Mouse (Mus musculus) kidney, postnatal 10 days (tissue): ENCODE results near the gene Rbm24.

Experiments used
- DNase-seq: peaks from one replicate; pipeline ENCODE4 v3.0.0; 2021; ENCODE audit warnings: mixed read lengths

Gene Rbm24

DNA sequence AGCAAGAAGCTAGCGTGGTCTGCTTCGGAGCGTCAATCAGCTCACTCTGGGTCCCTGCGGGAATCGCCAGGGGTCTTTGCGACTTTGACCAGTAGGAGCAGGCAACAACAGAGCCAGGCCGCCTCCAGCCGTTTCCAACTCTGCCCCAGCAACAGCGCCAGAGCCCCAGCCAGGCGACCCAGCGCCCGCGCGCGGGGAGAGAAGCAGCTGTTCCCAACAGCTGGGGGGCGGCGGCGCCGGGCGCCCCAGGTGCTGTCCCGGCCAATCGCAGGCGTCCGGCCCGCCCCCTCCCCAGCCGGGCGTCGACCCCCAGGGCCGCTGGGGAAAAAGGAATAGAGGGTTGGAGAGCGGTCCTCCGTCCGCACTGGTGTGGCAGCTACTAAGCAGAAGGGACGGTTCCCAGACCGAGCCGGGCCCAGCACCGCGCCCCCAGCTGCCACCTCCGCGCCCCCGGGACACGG lies at the start of gene Rbm24:
TSS of gene Rbm24 (plus strand) at position 294 of the 461 bp plus-strand sequence.
- DNase-seq: peak; percentile 60

DNA sequence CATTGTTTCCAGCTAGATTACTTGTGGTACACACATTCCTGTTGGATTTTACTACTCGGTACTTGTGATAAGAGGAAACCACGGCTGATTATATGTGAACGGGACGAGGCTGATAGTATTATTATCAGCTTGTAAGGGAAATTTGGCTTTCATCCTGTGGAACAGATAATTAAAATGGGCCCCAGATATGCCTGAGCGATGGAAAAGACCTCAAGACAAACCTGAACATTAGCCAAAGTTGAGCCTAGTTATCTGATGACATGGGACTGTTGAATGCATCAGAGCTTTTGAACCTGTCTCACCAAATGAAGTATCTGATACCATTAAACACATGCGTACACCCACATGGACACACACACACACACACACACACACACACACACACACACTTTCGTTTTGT lies 45.4 kb upstream of the Rbm24 start:
- no peak for DNase-seq

DNA sequence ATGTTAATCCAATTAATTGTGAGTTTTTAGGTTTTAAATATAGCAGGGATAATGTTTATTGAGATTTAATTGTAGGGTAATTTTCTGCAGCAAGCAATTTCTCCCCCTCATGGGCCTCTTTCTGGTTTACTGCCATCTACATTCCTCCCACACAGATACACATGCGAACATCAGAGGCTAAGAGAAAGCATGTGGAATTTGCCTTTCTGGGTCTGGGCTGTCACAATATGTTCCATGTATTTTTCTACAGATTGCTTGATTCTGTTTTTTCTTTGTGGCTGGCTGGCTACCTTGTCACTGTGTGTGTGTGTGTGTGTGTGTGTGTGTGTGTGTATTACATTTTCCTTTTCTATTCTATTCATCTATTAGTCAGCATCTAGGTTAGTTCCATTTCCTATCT lies 42.9 kb upstream of the Rbm24 start:
- no peak for DNase-seq

DNA sequence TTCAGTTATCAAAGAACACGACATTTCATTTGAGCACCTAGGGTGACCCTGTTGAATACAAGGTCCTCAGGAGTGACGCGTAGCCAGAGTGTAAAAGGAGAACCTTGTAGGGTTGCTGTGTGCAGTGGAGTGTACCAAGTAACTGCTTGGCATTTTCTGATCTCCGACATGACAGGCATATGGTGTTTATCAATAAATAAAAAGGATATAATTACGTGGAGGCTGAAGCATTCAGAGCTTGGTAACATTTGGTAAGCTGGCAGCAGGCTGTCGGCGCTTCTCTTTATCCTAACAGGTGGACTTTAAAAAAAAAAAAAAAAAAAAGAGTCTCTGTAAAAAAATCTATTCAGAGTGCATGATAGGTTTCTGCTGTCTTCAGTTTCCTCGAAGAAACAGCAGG lies 30.8 kb upstream of the Rbm24 start:
- DNase-seq: no peak

DNA sequence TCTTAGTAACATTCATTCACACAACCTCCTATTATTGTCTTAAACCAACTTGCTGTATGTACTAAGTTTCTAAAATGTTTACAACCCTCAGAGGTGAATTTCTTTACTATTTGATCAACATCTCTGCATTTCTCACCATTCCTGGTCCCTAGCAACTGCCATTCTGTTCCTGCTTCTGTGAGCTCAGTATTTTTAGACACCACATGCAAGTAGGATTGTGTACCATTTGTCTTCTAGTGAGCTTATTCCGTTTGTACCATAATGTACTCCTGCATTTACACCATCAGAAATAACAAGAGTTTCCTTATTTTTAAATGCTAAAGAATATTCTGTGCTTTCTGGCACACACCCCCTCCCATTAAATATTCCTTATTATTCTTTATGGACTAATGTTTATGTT lies 26.6 kb upstream of the Rbm24 start:
- DNase-seq: no peak

DNA sequence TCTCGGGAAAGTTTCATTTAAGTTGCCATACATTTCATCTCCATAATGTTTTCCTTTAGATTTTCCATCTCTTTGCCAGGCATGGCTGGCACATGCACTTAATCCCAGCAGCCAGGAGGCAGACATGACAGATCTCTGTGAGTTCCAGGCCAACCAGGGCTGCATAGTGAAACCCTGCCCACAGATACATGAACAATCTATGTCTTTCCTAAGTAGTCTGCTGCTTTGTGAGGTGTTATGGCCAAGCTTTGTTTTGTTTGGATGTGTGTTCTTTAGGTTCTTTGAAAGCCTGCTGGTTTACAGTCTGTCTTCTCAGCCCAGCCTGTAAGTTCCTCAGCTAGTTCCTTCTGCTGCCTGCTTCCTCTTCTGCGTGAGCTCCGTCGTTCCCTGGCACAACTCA lies 25.3 kb upstream of the Rbm24 start:
- no peak for DNase-seq

DNA sequence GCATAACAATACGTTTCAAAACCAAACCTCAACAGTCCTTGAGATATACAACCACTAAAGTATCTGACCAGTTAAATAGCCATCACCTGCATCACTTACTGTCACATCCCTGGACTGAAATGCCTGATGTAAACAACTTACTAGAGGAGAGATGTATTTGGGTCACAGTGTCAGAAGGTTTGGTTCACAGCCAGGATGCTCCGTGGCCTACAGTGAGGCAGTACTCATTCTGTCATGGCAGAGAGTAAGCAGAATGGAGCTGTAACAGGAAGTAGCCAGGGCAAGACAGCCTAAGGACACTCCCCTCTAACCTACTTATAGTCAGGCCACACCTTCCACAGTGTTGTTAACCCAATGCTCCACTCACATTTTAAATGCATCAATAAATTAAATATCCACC lies 24.3 kb upstream of the Rbm24 start:
- DNase-seq: no peak

DNA sequence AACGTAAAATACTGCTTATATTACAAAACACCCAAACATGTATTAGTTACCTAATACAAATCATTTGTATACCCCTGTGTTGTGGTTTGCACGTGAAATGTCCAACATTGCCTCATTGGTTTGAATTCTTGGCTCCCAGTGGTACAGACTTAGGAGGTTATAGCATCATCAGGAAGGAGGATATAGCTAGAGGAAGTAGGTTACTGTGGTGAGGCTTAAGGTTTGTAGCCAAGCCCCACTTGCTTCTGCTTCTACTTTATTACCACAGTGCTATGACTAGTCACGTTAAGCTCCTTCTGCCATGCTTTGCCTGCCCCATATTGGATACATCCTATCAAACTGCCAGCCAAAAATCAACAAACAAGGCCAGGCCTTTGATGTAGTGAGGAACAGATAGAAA lies 21.0 kb upstream of the Rbm24 start:
- no peak for DNase-seq

DNA sequence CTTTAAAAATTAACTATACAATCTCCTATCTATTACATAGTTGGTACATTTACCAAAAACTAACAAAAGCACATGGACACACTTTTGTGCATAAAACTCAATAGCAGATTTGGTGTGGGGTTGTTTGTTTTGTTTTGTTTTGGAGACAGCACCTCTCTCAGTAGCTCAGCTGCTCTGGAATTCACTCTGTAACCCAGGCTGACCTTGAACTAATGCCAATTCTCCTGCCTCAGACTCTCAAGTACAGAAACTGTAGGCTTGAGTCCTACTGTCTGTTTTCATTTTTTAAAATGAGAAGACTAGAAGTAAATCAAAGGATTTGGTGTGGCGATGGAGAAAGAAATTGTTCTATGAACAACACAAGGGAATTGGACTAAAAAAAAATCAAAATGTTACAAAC lies 11.1 kb upstream of the Rbm24 start:
- no peak for DNase-seq

DNA sequence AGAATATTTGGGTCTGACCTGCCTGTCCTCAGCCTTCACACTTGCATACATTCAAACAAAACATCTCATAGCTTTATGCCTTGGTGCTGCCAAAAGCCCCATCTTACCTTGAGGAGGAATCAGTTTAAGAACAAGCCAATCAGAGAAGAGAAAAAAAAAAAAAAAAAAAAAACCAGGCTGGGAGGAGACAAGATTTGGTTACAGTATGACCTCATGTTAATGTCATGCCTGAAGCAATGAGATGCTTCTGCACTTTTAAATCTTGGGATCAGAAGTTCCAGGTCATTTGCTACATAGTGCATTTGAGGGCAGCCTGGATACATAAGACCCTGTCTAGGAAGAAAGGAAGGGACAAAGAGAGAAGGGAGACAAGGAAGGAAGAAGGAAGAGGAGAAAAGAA lies 6.0 kb upstream of the Rbm24 start:
- no peak for DNase-seq

DNA sequence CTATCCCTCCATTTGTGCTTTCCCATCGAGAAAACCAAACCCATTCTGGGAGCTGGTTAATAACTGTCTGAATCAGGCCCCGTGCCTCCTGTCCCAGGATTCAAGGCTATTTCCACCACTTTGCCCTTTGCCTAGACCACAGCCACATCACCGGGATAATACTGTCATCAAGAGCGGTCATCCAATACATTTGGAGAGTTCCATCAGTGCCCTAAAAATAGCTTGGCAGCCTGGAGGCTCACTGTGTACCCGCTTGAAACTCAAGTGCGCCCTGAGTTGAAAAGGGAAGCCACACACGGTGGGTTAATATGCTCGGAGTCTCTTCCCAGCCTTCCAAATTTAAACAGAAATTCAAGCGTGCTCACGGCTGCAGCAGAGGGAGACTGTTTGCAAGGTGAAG lies 4.6 kb upstream of the Rbm24 start:
- DNase-seq: no peak

DNA sequence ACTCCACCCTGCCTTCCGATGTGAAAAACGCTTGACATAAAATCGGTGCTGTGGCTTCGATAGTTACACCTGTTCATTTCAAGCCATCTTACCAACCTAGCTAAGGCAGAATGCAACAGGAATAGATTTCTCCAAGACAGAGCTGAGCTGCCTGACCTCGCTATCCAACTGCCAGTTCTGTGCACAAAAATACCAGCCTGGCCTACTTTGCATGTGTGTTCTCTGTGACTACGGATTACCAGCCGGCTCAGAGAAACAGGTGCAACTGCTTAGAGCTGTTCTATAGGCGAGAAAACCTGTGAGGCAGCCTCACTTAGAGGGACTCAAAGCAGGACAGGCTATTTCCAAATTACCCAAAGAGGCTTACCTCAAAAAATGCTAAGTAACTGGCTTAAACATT lies 4.2 kb upstream of the Rbm24 start:
- DNase-seq: no peak

DNA sequence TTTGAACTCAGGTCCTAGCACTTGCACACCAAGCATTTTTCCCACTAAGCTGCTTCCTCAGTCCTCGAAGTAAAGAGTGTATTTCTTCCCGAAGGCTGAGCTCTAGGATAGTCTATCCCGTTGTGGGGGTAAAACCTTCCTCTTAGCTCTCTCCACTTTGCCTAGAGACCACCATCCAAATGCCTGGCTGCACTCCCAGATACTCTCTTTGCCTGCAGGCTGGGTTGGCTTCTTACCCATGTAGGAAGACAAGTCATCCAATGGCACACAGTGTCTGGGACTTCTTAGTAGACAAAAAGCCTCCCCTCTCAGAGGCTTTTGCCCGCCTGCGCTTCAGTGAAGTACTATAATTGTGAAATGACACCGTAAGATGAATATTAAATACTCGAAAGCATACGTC lies 2.2 kb upstream of the Rbm24 start:
- DNase-seq: no peak

DNA sequence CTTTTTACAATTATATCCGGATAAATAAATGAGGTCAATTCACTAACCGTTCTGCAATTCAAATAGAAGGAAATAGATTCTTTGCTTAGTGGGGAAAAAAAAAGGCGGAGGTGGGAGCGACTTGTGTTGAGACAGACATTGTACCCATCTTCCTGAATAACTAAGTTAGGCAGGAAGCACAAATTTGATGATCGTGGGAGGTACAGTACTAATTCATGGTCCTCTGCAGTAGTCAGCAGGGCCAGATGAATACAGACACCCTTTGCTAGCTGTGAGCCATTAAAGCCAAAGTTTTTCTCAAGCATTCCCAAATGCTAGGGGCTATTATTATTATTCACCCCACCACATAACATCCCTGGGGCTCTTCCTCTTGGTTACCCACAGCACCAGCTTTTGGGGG lies 640 bp upstream of the Rbm24 start:
- no peak for DNase-seq

DNA sequence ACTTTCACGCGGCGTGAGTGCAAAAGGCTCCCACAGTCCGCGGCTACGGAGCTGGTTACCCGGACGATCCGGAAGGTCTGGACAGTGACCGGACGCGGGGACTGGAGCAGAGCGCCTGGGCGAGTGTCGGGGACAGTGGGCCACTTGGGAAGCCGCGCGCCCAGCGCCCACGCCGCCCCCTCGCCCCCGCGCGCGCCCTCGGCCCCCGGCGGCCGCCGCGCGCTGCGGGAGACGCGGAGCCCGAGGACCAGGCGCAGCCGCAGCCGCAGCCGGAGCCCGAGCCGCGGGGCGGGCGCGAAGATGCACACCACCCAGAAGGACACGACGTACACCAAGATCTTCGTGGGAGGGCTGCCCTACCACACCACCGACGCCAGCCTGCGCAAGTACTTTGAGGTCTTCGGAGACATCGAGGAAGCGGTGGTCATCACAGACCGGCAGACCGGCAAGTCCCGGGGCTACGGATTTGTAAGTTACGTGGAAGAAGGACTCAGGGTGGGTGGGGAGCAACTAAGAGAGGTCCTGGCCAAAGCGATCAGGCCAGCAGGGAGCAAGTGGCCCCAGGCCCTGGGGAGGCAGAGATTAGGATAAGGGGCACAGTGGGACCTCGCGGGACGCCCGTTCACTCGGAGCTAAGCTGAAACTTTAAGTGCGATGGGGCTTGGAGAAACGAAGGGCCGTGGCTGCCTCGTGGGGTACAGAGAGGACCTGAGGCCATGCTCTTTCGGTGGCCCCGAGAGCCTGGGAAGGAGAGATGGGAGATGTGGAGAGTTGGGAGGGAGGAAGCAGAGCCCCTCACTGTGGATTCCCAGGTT lies 704 bp downstream of the Rbm24 start:
- peak; percentile 27 for DNase-seq

DNA sequence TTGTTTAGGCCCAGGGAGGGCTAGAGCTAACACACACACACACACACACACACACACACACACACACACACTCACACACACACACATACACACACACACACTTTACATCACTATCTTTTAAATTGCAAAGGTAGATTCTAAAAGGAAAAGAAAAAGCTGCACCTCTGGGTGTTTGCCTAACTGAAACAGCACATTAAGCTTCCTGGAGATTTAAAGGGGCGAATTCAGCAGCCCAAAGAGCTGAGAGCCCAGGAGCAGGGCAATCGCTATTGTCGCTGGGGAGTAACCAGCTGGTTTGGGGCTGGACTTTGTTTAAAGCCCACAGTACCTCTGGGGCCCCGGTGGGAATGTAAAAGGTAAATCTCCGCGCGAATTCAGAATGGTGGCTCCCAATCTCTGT lies 1.4 kb downstream of the Rbm24 start:
- no peak for DNase-seq

DNA sequence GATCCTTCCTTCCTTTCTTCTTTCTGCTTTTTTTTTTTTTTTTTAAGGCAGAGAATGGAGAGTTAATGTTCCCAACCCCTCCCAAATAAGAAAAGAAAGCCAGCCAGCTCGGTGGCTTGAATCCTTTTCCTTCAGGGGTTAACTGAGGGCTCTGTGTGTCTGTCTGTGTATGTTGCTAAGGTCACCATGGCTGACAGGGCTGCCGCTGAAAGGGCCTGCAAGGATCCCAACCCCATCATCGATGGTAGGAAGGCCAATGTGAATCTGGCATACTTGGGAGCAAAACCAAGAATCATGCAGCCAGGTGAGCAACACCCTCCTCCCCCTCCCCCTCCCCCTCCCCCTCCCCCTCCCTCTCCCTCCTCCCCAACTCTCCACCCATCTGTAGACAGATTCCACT lies 1.9 kb downstream of the Rbm24 start:
- no peak for DNase-seq

DNA sequence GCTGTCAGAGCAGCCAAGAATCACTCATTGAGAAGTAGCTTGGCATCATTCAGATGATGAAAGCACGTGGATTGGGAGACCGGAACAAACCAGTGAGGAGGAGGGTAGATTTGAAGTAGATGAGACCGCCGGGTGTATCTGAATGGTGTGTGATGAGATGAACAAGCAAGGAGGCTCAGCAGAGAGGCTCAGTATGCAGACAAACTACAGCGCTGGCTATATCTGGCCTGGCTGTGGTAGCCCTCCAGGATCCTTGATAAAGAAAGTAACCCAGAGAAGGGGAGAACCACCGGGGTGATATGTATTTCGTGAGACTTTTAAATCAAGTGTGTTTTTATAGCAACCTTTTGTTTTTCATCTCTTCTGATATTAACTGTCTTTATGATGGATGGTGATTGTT lies 5.6 kb downstream of the Rbm24 start:
- DNase-seq: no peak

DNA sequence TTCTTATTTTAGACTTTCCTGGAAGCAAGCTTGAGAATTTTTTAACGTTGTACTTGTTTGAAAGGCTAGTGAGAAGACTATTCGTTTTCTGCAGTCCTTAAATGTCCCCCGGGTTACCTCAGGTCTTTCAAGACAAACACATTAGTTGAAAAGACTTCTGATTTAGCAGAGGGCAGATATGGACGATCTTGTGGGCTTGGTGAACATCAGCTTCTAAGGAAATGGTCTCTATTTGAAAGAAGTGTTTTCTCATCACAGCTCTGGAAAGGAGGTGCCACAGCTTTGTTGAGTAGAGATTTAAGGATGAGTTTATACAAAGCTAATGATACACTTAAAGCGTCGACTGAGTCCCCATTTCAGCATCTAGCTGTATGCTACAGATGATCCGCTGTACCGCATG lies 6.1 kb downstream of the Rbm24 start:
- DNase-seq: no peak

DNA sequence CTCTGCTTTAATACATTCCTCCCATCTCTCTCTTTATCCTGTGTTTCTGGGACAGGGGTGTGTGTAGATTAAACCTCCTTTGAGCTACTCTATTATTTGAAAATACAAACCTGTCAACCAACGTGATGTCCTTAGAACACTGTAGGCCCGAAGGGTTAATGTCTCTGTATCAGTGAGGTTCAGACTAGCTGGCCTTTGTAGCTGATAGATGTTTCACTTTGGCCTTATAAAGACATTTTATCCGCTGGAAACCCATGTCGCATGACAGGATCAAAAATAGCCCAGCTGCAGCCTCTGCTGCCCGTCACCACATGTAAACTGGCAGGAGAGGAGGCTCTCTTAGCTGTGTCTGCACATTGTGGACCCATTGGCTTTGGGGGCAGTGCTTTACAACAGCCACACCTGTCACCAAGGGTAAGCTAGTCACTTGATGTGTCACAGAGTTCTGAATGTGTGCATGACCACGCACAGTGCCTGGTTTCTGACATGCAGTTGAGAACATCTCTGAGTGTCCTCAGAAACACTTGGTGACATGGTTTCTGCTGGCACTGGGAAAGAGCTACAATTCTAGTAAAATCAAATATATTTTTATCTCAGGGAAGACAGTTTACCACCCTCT lies 8.5 kb downstream of the Rbm24 start:
- DNase-seq: no peak

DNA sequence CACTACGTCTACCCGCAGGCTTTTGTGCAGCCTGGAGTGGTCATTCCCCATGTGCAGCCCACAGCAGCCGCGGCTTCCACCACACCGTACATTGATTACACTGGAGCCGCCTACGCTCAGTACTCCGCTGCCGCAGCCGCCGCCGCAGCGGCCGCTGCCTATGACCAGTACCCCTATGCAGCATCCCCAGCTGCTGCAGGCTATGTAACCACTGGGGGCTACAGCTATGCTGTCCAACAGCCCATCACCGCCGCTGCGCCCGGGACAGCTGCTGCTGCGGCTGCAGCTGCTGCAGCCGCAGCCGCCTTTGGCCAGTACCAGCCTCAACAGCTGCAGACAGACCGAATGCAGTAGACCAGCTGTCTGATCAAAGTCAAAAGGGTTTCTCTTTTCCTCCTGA lies 10.7 kb downstream of the Rbm24 start:
- DNase-seq: no peak

DNA sequence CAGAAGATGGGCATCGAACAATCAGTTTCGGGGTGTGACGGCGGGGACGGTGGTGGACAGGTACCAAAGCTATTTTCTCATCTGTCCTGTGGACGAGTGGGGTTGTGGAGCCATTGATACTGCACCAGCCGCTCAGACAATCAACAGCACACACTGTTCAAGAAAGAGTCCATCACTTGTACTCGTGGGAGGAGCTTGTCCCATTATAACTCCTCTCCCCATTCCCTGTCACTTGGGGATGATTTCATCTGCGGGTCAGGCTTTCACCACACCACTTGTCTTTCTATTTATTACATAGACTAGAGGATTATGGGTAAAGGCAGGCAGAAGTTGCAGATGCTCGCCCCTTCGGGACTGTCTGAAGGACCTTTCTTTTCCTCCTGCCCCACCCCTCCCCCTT lies 11.6 kb downstream of the Rbm24 start:
- no peak for DNase-seq

DNA sequence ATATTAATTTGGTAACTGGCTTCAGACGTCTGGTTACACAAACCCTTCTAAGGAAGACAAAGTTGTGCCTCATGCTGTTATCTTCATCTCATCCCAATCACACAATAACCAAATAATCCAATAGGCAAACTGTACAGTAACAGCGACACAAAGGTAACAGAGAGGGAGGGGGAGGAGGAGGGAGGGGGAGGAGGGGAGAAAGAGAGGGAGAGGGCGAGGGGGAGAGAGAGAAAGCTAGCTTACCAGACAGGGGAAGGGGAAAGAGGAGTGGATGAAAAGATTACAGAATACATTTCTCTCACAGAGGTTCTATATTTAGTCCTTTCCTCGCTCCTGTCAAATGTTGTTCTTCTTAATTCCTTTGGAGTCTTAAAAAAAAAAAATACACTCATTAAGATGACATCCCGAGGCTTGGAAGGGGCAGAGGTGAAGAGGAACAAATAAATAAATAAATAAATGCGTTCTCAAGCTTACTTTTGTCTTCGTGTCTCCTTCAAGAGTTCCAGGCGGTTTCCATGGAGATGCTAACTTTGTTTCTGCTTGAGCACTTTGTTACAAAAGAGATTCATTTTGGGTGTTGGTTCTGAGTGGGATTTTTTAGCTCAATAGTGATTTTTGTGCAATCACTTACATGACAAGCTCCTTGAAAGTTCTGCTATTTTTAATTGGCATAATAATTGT lies 15.8 kb downstream of the Rbm24 start:
- DNase-seq: no peak

DNA sequence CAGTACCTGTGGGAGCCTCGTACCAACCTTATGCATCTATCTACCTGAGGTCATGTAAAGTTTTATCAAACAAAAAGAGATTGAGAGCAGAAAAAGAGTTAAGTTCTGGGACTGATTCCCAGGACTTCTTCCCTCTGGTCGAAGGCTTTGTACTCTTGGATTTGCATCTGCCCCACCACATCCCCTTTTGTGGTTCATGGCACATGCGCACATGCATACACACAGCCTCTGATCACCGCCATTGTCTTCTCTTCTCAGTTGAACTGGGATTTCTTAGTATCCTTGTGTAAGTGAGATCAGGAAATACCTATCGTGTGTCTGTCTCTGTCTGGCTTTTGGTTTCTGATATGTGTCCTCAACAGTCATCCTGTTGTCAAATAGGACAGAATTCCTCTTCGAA lies 20.7 kb downstream of the Rbm24 start:
- DNase-seq: no peak
